Mouse (Mus musculus) forebrain, embryonic 15.5 days (tissue): ENCODE measurements around the gene Plxnc1. TPM values are rescaled to one million over a fixed set of nuclear protein-coding genes. Genes with fewer than 3 reads are reported as not detected.

ENCODE experiments used
- ATAC-seq: fragments of 200-750 bp; cut with Nextera tagmentation; replicated peaks from 2 replicates; pipeline ENCODE4 v1.8.0; 2017; ENCODE audit warnings: mild to moderate bottlenecking, moderate TSS enrichment, moderate library complexity
- H3K27ac ChIP-seq: fragments of 300-500 bp; sonication (generic); replicated peaks from 2 replicates; pipeline ENCODE4 v1.5.1; 2015; ENCODE audit warnings: mild to moderate bottlenecking, inconsistent platforms
- H3K27me3 ChIP-seq: fragments of 300-500 bp; sonication (generic); 2 replicates; pipeline ENCODE4 v1.6.1; 2015; ENCODE audit warnings: inconsistent platforms
- H3K36me3 ChIP-seq: fragments of 300-500 bp; sonication (generic); 2 replicates; pipeline ENCODE4 v1.6.1; 2015; ENCODE audit warnings: mild to moderate bottlenecking, inconsistent platforms
- H3K4me1 ChIP-seq: fragments of 300-500 bp; sonication (generic); 2 replicates; pipeline ENCODE4 v1.6.1; 2015; ENCODE audit warnings: inconsistent platforms
- H3K4me2 ChIP-seq: fragments of 300-500 bp; sonication (generic); replicated peaks from 2 replicates; pipeline ENCODE4 v1.6.1; 2015; ENCODE audit warnings: mild to moderate bottlenecking, inconsistent platforms
- H3K4me3 ChIP-seq: fragments of 300-500 bp; sonication (generic); 2 replicates; pipeline ENCODE4 v1.5.1; 2015; ENCODE audit warnings: mild to moderate bottlenecking, inconsistent platforms
- H3K9ac ChIP-seq: fragments of 300-500 bp; sonication (generic); replicated peaks from 2 replicates; pipeline ENCODE4 v1.6.1; 2015; ENCODE audit warnings: mild to moderate bottlenecking, inconsistent platforms
- H3K9me3 ChIP-seq: fragments of 300-500 bp; sonication (generic); 2 replicates; pipeline ENCODE4 v1.6.1; 2016; ENCODE audit warnings: inconsistent platforms
- WGBS: fragments of 180-500 bp; shearing (Covaris S2); methylation state at CpG from one replicate; pipeline ENCODE4 v1.1.7; 2015; ENCODE audit warnings: mixed read lengths; 5-methylcytosine and 5-hydroxymethylcytosine counted together
- polyA plus RNA-seq: library from polyadenylated mRNA; unstranded; fragments of >200 nt; fragmentation: Nextera tagmentation; extraction: Ambion mirVana; gene quantifications from 2 replicates; pipeline ENCODE4 v1.2.1, GENCODE M21; 2015

Gene Plxnc1
- polyA plus RNA-seq, 1 experiment from 2014 or later = 11.2 TPM

- ATAC-seq = no peak
Measured at GRCm38 (mm10) chr10:94917990-94918389, 26.6 kb downstream of the Plxnc1 start.

GRCm38 (mm10) chr10:94917354-94917753 is 27.3 kb downstream of the Plxnc1 start:
- H3K27ac ChIP-seq = no peak overlapping the region
- H3K9ac ChIP-seq = no peak overlapping the region
- no peak overlapping the region for H3K4me2 ChIP-seq
- ATAC-seq = no peak
- peaks cover 17% of the 10 kb centered on the region for H3K4me1 ChIP-seq
- H3K4me3 ChIP-seq = no peak overlapping the region
- WGBS = 76% methylated on average over 4 of the region's 4 CpGs
- no peaks in the 10 kb centered on the region for H3K27me3 ChIP-seq
- H3K9me3 ChIP-seq = no peaks in the 10 kb centered on the region
- peaks cover 7% of the 10 kb centered on the region; the same call in 1 of the 2 replicates for H3K36me3 ChIP-seq

More at GRCm38 (mm10) chr10:94917990-94918389, 26.6 kb downstream of the Plxnc1 start:
- no peak overlapping the region for H3K4me3 ChIP-seq
- no peak overlapping the region for H3K4me2 ChIP-seq
- no peaks in the 10 kb centered on the region for H3K9me3 ChIP-seq
- H3K36me3 ChIP-seq = peaks cover 7% of the 10 kb centered on the region; the same call in 1 of the 2 replicates
- no peaks in the 10 kb centered on the region for H3K27me3 ChIP-seq
- no peak overlapping the region for H3K9ac ChIP-seq
- H3K27ac ChIP-seq = peak overlapping the region; percentile 23; the same call in 1 of the 2 replicates
- peaks cover 17% of the 10 kb centered on the region for H3K4me1 ChIP-seq
- 62% methylated on average over 2 of the region's 2 CpGs for WGBS

- Histone ChIP-seq H3K27me3 (no peaks in the 10 kb centered on the region), H3K9ac (no peak overlapping the region), H3K36me3 (0 out of 2 replicates have a peak, but pooled peaks cover 3% of the 10 kb centered on the region), H3K4me3 (no peak overlapping the region), H3K4me2 (no peak overlapping the region), H3K4me1 (peaks cover 17% of the 10 kb centered on the region), H3K27ac (no peak overlapping the region), H3K9me3 (no peaks in the 10 kb centered on the region)
- 85% methylated on average over 7 of the region's 7 CpGs for WGBS
- no peak for ATAC-seq
Measured at GRCm38 (mm10) chr10:94916610-94917009, 28.0 kb downstream of the Plxnc1 start.

- Histone ChIP-seq H3K4me2 (no peak overlapping the region), H3K9ac (no peak overlapping the region), H3K27me3 (no peaks in the 10 kb centered on the region), H3K9me3 (no peaks in the 10 kb centered on the region), H3K4me3 (no peak overlapping the region), H3K27ac (no peak overlapping the region), H3K36me3 (no peaks in the 10 kb centered on the region), H3K4me1 (peaks cover 16% of the 10 kb centered on the region)
- 89% methylated on average over 6 of the region's 6 CpGs for WGBS
- ATAC-seq = no peak
Measured at GRCm38 (mm10) chr10:94915746-94916145, 28.9 kb downstream of the Plxnc1 start.

GRCm38 (mm10) chr10:94914081-94914480 is 30.6 kb downstream of the Plxnc1 start:
- Histone ChIP-seq H3K9ac (no peak overlapping the region), H3K4me3 (no peak overlapping the region), H3K4me2 (no peak overlapping the region), H3K36me3 (no peaks in the 10 kb centered on the region), H3K4me1 (peaks cover 11% of the 10 kb centered on the region; the same call in 1 of the 2 replicates), H3K27ac (0 out of 2 replicates have a peak overlapping the region, but pooled peaks have one; percentile 19), H3K27me3 (no peaks in the 10 kb centered on the region), H3K9me3 (no peaks in the 10 kb centered on the region)
- ATAC-seq = no peak
- whole genome bisulfite sequencing = 65% methylated on average over 11 of the region's 11 CpGs

- H3K4me3 ChIP-seq = no peak overlapping the region
- H3K27ac ChIP-seq = no peak overlapping the region
- H3K9me3 ChIP-seq = no peaks in the 10 kb centered on the region
- ATAC-seq = no peak
- WGBS = 86% methylated on average over 5 of the region's 5 CpGs
- H3K27me3 ChIP-seq = no peaks in the 10 kb centered on the region
- peaks cover 11% of the 10 kb centered on the region; the same call in 1 of the 2 replicates for H3K4me1 ChIP-seq
- no peaks in the 10 kb centered on the region for H3K36me3 ChIP-seq
- H3K9ac ChIP-seq = no peak overlapping the region
- H3K4me2 ChIP-seq = no peak overlapping the region
Measured at GRCm38 (mm10) chr10:94913336-94913739, 31.3 kb downstream of the Plxnc1 start.

GRCm38 (mm10) chr10:94912551-94912950 is 32.1 kb downstream of the Plxnc1 start:
- Histone ChIP-seq H3K27ac (no peak overlapping the region), H3K36me3 (no peaks in the 10 kb centered on the region), H3K9me3 (no peaks in the 10 kb centered on the region), H3K9ac (no peak overlapping the region), H3K4me3 (no peak overlapping the region), H3K4me1 (peaks cover 5% of the 10 kb centered on the region; the same call in 1 of the 2 replicates), H3K4me2 (no peak overlapping the region), H3K27me3 (no peaks in the 10 kb centered on the region)
- WGBS = 97% methylated on average over 1 of the region's 1 CpGs
- ATAC-seq = no peak

GRCm38 (mm10) chr10:94911102-94911501 is 33.5 kb downstream of the Plxnc1 start:
- Histone ChIP-seq H3K4me1 (peaks cover 11% of the 10 kb centered on the region), H3K9ac (no peak overlapping the region), H3K4me2 (no peak overlapping the region), H3K4me3 (no peak overlapping the region), H3K27ac (no peak overlapping the region), H3K27me3 (no peaks in the 10 kb centered on the region), H3K36me3 (no peaks in the 10 kb centered on the region), H3K9me3 (no peaks in the 10 kb centered on the region)
- no peak for ATAC-seq
- WGBS = 89% methylated on average over 6 of the region's 6 CpGs

- Histone ChIP-seq H3K27me3 (no peaks in the 10 kb centered on the region), H3K9ac (no peak overlapping the region), H3K27ac (no peak overlapping the region), H3K9me3 (no peaks in the 10 kb centered on the region), H3K4me3 (no peak overlapping the region), H3K36me3 (no peaks in the 10 kb centered on the region), H3K4me2 (no peak overlapping the region), H3K4me1 (peaks cover 16% of the 10 kb centered on the region)
- 96% methylated on average over 4 of the region's 4 CpGs for WGBS
- no peak for ATAC-seq
Measured at GRCm38 (mm10) chr10:94910570-94910969, 34.1 kb downstream of the Plxnc1 start.

- Histone ChIP-seq H3K9me3 (no peaks in the 10 kb centered on the region), H3K27me3 (no peaks in the 10 kb centered on the region), H3K4me2 (no peak overlapping the region), H3K4me3 (no peak overlapping the region), H3K27ac (no peak overlapping the region), H3K36me3 (no peaks in the 10 kb centered on the region), H3K9ac (no peak overlapping the region), H3K4me1 (peaks cover 21% of the 10 kb centered on the region)
- ATAC-seq = no peak
- 89% methylated on average over 2 of the region's 2 CpGs for WGBS
Measured at GRCm38 (mm10) chr10:94909789-94910188, 34.8 kb downstream of the Plxnc1 start.

GRCm38 (mm10) chr10:94908976-94909717 is 35.5 kb downstream of the Plxnc1 start:
- ATAC-seq = no peak
- WGBS = 92% methylated on average over 11 of the region's 11 CpGs

GRCm38 (mm10) chr10:94905689-94906473 is 38.8 kb downstream of the Plxnc1 start:
- peak overlapping the region; percentile 30 for H3K4me3 ChIP-seq
- no peaks in the 10 kb centered on the region for H3K9me3 ChIP-seq
- peaks cover 23% of the 10 kb centered on the region for H3K4me1 ChIP-seq
- no peaks in the 10 kb centered on the region for H3K36me3 ChIP-seq
- ATAC-seq = peak; percentile 97
- H3K27me3 ChIP-seq = no peaks in the 10 kb centered on the region
- WGBS = 18% methylated on average over 21 of the region's 21 CpGs
- peak overlapping the region; percentile 23; the same call in 1 of the 2 replicates for H3K9ac ChIP-seq
- peak overlapping the region; percentile 45 for H3K4me2 ChIP-seq
- peak overlapping the region; percentile 90 for H3K27ac ChIP-seq

More at GRCm38 (mm10) chr10:94908976-94909717, 35.5 kb downstream of the Plxnc1 start:
- no peaks in the 10 kb centered on the region for H3K9me3 ChIP-seq
- H3K27me3 ChIP-seq = no peaks in the 10 kb centered on the region
- no peak overlapping the region for H3K4me2 ChIP-seq
- no peak overlapping the region for H3K27ac ChIP-seq
- no peak overlapping the region for H3K9ac ChIP-seq
- peaks cover 25% of the 10 kb centered on the region for H3K4me1 ChIP-seq
- H3K36me3 ChIP-seq = no peaks in the 10 kb centered on the region
- no peak overlapping the region for H3K4me3 ChIP-seq
